Mouse (Mus musculus): ENCODE data around the gene Olfr1154.

Olfr1154 gene

GRCm38 (mm10) chr2:87905066-87905465 lies at the start of gene Olfr1154:
TSS of gene Olfr1154 (minus strand) at chr2:87905166.
- no peak for DNase-seq (ENCODE audit: low spot score)

- no peak for DNase-seq (ENCODE audit: low spot score)
Observed at GRCm38 (mm10) chr2:87953000-87953399, 48.0 kb upstream of the Olfr1154 start, which contains the start of gene Olfr1156. TSS of gene Olfr1156 (minus strand) at chr2:87953100.

GRCm38 (mm10) chr2:87945037-87945436 lies 40.1 kb upstream of the Olfr1154 start, which contains the start of gene Olfr1155:
TSS of gene Olfr1155 (minus strand) at chr2:87945137.
- DNase-seq (ENCODE audit: low spot score), result no peak

GRCm38 (mm10) chr2:87894662-87895061 lies 10.3 kb downstream of the Olfr1154 start, which contains the start of gene Olfr1153:
TSS of gene Olfr1153 (plus strand) at chr2:87894962.
- DNase-seq (ENCODE audit: low spot score), result no peak

- no peak for DNase-seq (ENCODE audit: low spot score)
Observed at GRCm38 (mm10) chr2:87866192-87866591, 38.8 kb downstream of the Olfr1154 start, which contains the start of gene Olfr1152. TSS of gene Olfr1152 (plus strand) at chr2:87866492.

- DNase-seq (ENCODE audit: low spot score), result no peak
Observed at GRCm38 (mm10) chr2:87855562-87855961, 49.4 kb downstream of the Olfr1154 start, which contains the start of gene Olfr1151. TSS of gene Olfr1151 (plus strand) at chr2:87855862.
